Mouse (Mus musculus): Measurements from ENCODE around the gene Yap1.
A peak's percentile ranks its signal among the peaks of the same experiment; 100 is the strongest.

Yap1 gene

GRCm38 (mm10) chr9:8004370-8004991, at the start of gene Yap1:
Gene Yap1, minus strand, starts transcription at chr9:8004596.
- peak; percentile 92 to 97 for DNase-seq (ENCODE audit: inconsistent age in 2 of 2, low spot score in 1 of 2)

GRCm38 (mm10) chr9:8043044-8043387, 38.6 kb upstream of the Yap1 start:
- DNase-seq (ENCODE audit: inconsistent age in 2 of 2, low spot score in 1 of 2): no peak

- DNase-seq (ENCODE audit: inconsistent age in 2 of 2, low spot score in 1 of 2): peak; percentile 98 to 99
These were observed 38.1 kb upstream of the Yap1 start, which contains the start of gene Cfap300 for GRCm38 (mm10) chr9:8042338-8043043. Gene Cfap300, minus strand, starts transcription at chr9:8042823.

DNA sequence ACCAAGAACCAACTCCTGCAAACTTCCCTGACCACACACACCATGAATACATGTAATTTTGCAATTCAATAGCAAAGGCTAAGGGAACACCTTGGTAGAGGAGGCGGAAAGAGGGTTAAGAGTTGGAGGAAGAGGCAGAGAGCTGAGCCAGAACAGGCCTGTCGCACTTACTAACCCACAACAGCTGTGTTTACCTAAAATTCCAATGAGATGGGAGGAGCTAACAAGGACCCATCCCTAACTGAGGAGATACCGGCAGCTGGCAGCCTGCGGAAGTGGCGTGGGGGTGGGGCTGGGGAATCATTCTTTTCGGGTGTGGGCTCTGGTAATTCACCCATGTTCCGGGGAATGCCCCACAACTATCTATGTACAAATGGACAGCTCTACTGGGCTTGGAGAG, 31.1 kb upstream of the Yap1 start:
- DNase-seq (ENCODE audit: inconsistent age in 2 of 2, low spot score in 1 of 2): no peak

- no peak for DNase-seq (ENCODE audit: inconsistent age in 2 of 2, low spot score in 1 of 2)
These were observed 30.7 kb upstream of the Yap1 start for GRCm38 (mm10) chr9:8035091-8035490.

- DNase-seq (ENCODE audit: inconsistent age in 2 of 2, low spot score in 1 of 2): no peak
These were observed 29.7 kb upstream of the Yap1 start for GRCm38 (mm10) chr9:8034143-8034542.

DNA sequence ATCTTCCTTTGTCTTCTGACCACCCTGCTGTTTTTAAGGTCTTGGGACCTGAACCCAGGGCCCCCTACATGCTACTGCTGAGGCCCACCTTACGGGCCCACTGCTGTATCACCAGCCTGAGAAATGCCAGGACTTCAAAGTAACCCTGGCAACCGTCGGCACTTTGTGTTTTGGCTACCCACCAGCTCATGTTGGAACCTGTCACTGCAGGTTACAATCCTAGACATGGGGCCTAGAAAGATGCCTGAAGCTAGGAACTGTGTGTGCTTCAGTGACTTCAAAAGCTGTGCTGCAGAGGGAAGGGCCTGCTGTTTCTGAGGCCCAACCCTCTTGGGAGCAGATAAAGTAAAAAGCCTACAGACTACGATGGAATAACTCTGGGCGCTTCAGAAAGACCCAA, 28.5 kb upstream of the Yap1 start:
- no peak for DNase-seq (ENCODE audit: inconsistent age in 2 of 2, low spot score in 1 of 2)

- DNase-seq (ENCODE audit: inconsistent age in 2 of 2, low spot score in 1 of 2): no peak
These were observed 14.2 kb upstream of the Yap1 start for GRCm38 (mm10) chr9:8018609-8019008.

- peak; percentile 28 to 37 for DNase-seq (ENCODE audit: inconsistent age in 2 of 2, low spot score in 1 of 2)
These were observed 13.0 kb upstream of the Yap1 start for GRCm38 (mm10) chr9:8017253-8017913.

- peak; percentile 85 to 95 for DNase-seq (ENCODE audit: inconsistent age in 2 of 2, low spot score in 1 of 2)
These were observed 810 bp downstream of the Yap1 start for GRCm38 (mm10) chr9:8003301-8004271.

- peak; percentile 22 to 74 for DNase-seq (ENCODE audit: inconsistent age in 2 of 2, low spot score in 1 of 2)
These were observed 1.6 kb downstream of the Yap1 start for GRCm38 (mm10) chr9:8002806-8003205.

GRCm38 (mm10) chr9:8001352-8001751, 3.0 kb downstream of the Yap1 start:
- peak in 1 of 2 experiments; percentile 26 for DNase-seq (ENCODE audit: inconsistent age in 2 of 2, low spot score in 1 of 2)

- no peak for DNase-seq (ENCODE audit: inconsistent age in 2 of 2, low spot score in 1 of 2)
These were observed 10.1 kb downstream of the Yap1 start for GRCm38 (mm10) chr9:7994275-7994674.

GRCm38 (mm10) chr9:7992651-7993050, 11.7 kb downstream of the Yap1 start:
- peak; percentile 34 to 74 for DNase-seq (ENCODE audit: inconsistent age in 2 of 2, low spot score in 1 of 2)

GRCm38 (mm10) chr9:7990897-7991296, 13.5 kb downstream of the Yap1 start:
- DNase-seq (ENCODE audit: inconsistent age in 2 of 2, low spot score in 1 of 2): no peak

DNA sequence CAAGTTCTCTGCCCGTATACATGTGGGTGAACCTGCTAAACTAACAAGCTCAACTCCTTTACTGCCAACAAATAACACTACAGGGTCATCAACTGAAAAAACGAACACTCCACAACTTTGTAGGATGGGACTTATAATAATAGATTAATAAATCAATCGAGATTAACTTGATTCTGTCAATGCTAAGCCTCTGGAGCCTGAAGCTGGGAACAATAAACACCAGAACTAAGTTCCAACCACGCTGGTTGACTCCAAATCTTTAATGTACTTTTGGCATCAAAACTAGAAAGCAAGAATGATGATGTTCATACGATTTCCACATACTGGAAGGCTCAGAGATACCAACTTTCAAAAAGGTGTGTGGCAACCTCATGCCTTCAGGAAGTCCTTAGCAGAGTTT, 17.3 kb downstream of the Yap1 start:
- DNase-seq (ENCODE audit: inconsistent age in 2 of 2, low spot score in 1 of 2): no peak

DNA sequence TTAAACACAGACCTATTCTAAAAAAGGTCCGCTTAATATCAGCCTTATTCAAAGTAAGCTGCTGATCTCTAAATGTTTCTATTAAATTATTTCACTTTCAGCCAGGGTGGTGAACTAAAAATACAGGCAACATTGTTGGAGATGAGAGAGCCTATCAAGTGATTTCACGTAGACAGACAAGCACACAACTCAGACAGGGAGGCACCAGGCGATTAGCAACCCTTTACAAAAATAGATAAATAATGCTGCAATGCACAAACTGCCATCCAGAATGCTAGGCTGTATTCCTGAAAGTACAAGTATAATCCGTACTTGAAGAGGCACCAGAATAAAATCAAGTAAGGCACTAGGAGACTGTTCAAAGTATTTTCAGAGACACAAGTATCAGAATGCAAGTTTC, 20.1 kb downstream of the Yap1 start:
- DNase-seq (ENCODE audit: inconsistent age in 2 of 2, low spot score in 1 of 2): no peak

GRCm38 (mm10) chr9:7983665-7984064, 20.7 kb downstream of the Yap1 start:
- no peak for DNase-seq (ENCODE audit: inconsistent age in 2 of 2, low spot score in 1 of 2)

GRCm38 (mm10) chr9:7980162-7980561, 24.2 kb downstream of the Yap1 start:
- peak in 1 of 2 experiments; percentile 60 for DNase-seq (ENCODE audit: inconsistent age in 2 of 2, low spot score in 1 of 2)

DNA sequence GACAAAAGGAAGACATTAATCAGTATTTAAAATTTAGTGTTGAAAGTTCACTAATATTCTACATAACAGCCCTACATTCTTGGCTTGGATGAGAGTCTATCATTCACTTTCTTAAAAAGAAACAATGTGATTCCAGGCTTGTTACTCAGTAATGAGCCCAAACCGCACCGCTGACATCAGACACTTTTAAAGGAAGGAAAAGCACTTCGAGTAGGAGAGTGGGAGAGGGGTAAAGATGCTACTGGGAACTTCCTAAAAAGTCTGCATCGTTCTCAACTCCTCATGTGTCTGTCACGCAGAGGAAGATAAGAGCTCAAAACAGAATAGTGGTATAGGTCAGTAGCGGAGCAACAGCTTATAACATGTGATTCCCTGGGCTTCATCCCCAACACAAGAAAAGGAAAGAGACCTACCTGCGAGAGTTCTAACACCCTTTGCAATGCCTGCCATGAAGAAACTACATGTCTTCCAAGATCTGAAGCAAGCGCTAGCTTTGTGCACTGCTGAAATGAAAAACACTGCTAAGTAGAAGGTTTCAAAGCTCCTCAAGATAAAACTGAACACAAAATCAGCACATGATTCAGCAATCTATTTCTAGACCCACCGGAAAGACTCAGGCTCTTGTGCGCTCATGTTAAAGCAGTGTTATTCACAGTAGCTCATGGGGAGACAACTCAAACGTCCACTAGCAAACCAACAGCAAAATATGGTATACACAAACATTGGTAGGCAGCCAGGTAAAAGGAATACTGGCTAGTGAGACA, 25.1 kb downstream of the Yap1 start:
- DNase-seq (ENCODE audit: inconsistent age in 2 of 2, low spot score in 1 of 2): no peak

Measured in adrenal gland, adult (tissue).